Mouse (Mus musculus): ENCODE results near the gene Pdpn. TPM values are rescaled to one million over a fixed set of nuclear protein-coding genes. Genes with fewer than 3 reads are reported as not detected.
"Not testable (repeated sequence)": the region's sequence is repeated elsewhere in the genome, so short reads cannot be mapped to it uniquely, and the experiment has no call there.

The Pdpn gene
- 70.8 and 72.5 TPM in 2 replicates for polyA plus RNA-seq (2015; fragmentation: Nextera tagmentation; extraction: Ambion mirVana)

GRCm38 (mm10) chr4:143299325-143300070 lies at the start of gene Pdpn:
Pdpn (minus strand) TSS chr4:143299564.
- WGBS, result 2% methylated on average over 31 of the region's 31 CpGs
- ATAC-seq, result peak; percentile 47

GRCm38 (mm10) chr4:143348678-143349077 lies 49.3 kb upstream of the Pdpn start:
- 23% methylated on average over 5 of the region's 5 CpGs for WGBS
- H3K36me3 ChIP-seq, result no peaks in the 10 kb centered on the region
- H3K9me3 ChIP-seq, result no peaks in the 10 kb centered on the region
- no peak for ATAC-seq
- peaks cover 55% of the 10 kb centered on the region for H3K27me3 ChIP-seq
- no peak overlapping the region for H3K27ac ChIP-seq
- no peak overlapping the region for H3K9ac ChIP-seq (replicated peaks)
- no peak overlapping the region for H3K4me3 ChIP-seq (replicated peaks)
- peaks cover 16% of the 10 kb centered on the region for H3K4me1 ChIP-seq (replicated peaks)
- no peak overlapping the region for H3K4me2 ChIP-seq (replicated peaks)

More at GRCm38 (mm10) chr4:143299325-143300070, at the start of gene Pdpn:
- 0 out of 2 replicates have a peak, but pooled peaks cover 3% of the 10 kb centered on the region for H3K27me3 ChIP-seq
- no peaks in the 10 kb centered on the region for H3K36me3 ChIP-seq
- H3K27ac ChIP-seq, result peak within 1 kb of the TSS; percentile 65
- peaks cover 60% of the 10 kb centered on the region for H3K4me1 ChIP-seq (replicated peaks)
- no peaks in the 10 kb centered on the region for H3K9me3 ChIP-seq
- H3K9ac ChIP-seq (replicated peaks), result peak within 1 kb of the TSS; percentile 63
- H3K4me2 ChIP-seq (replicated peaks), result peak within 1 kb of the TSS; percentile 62
- H3K4me3 ChIP-seq (replicated peaks), result peak within 1 kb of the TSS; percentile 45

GRCm38 (mm10) chr4:143345491-143345890 lies 46.1 kb upstream of the Pdpn start:
- ATAC-seq; H3K4me2 ChIP-seq (replicated peaks); H3K4me3 ChIP-seq (replicated peaks); H3K27ac ChIP-seq; H3K9ac ChIP-seq (replicated peaks); H3K36me3 ChIP-seq; H3K9me3 ChIP-seq: not testable (repeated sequence)
- Histone ChIP-seq H3K27me3 (peaks cover 33% of the 10 kb centered on the region), H3K4me1 (replicated peaks) (peaks cover 15% of the 10 kb centered on the region)
- WGBS, result 85% methylated on average over 5 of the region's 5 CpGs

GRCm38 (mm10) chr4:143341470-143341869 lies 42.1 kb upstream of the Pdpn start:
- WGBS, result 81% methylated on average over 7 of the region's 7 CpGs
- no peak overlapping the region for H3K4me3 ChIP-seq (replicated peaks)
- H3K9ac ChIP-seq (replicated peaks), result no peak overlapping the region
- H3K9me3 ChIP-seq, result no peaks in the 10 kb centered on the region
- H3K27ac ChIP-seq, result no peak overlapping the region
- no peaks in the 10 kb centered on the region for H3K36me3 ChIP-seq
- no peak overlapping the region for H3K4me2 ChIP-seq (replicated peaks)
- ATAC-seq, result no peak
- H3K4me1 ChIP-seq (replicated peaks), result no peaks in the 10 kb centered on the region
- H3K27me3 ChIP-seq, result no peaks in the 10 kb centered on the region

- Histone ChIP-seq H3K9ac (replicated peaks) (no peak overlapping the region), H3K36me3 (no peaks in the 10 kb centered on the region), H3K27ac (no peak overlapping the region), H3K9me3 (no peaks in the 10 kb centered on the region), H3K4me3 (replicated peaks) (no peak overlapping the region), H3K4me1 (replicated peaks) (no peaks in the 10 kb centered on the region), H3K27me3 (no peaks in the 10 kb centered on the region), H3K4me2 (replicated peaks) (no peak overlapping the region)
- ATAC-seq, result no peak
- 82% methylated on average over 13 of the region's 13 CpGs for WGBS
Observed at GRCm38 (mm10) chr4:143339808-143340207, 40.4 kb upstream of the Pdpn start.

GRCm38 (mm10) chr4:143336096-143336495 lies 36.7 kb upstream of the Pdpn start:
- no peak for ATAC-seq
- Histone ChIP-seq H3K36me3 (no peaks in the 10 kb centered on the region), H3K4me3 (replicated peaks) (no peak overlapping the region), H3K27ac (no peak overlapping the region), H3K4me2 (replicated peaks) (no peak overlapping the region), H3K9me3 (no peaks in the 10 kb centered on the region), H3K9ac (replicated peaks) (no peak overlapping the region), H3K27me3 (no peaks in the 10 kb centered on the region), H3K4me1 (replicated peaks) (no peaks in the 10 kb centered on the region)
- WGBS, result 51% methylated on average over 2 of the region's 2 CpGs

GRCm38 (mm10) chr4:143334995-143335394 lies 35.6 kb upstream of the Pdpn start:
- no peaks in the 10 kb centered on the region for H3K27me3 ChIP-seq
- H3K9ac ChIP-seq (replicated peaks), result no peak overlapping the region
- no peak overlapping the region for H3K4me2 ChIP-seq (replicated peaks)
- H3K4me3 ChIP-seq (replicated peaks), result no peak overlapping the region
- no peak for ATAC-seq
- no peak overlapping the region for H3K27ac ChIP-seq
- no peaks in the 10 kb centered on the region for H3K9me3 ChIP-seq
- no peaks in the 10 kb centered on the region for H3K4me1 ChIP-seq (replicated peaks)
- no peaks in the 10 kb centered on the region for H3K36me3 ChIP-seq
- 91% methylated on average over 17 of the region's 17 CpGs for WGBS

- Histone ChIP-seq H3K9ac (replicated peaks) (no peak overlapping the region), H3K36me3 (no peaks in the 10 kb centered on the region), H3K4me1 (replicated peaks) (no peaks in the 10 kb centered on the region), H3K9me3 (no peaks in the 10 kb centered on the region), H3K27me3 (no peaks in the 10 kb centered on the region), H3K4me3 (replicated peaks) (no peak overlapping the region), H3K4me2 (replicated peaks) (no peak overlapping the region), H3K27ac (no peak overlapping the region)
- ATAC-seq, result no peak
- WGBS, result 60% methylated on average over 5 of the region's 5 CpGs
Observed at GRCm38 (mm10) chr4:143334145-143334544, 34.8 kb upstream of the Pdpn start.

- H3K27me3 ChIP-seq, result no peaks in the 10 kb centered on the region
- 100% methylated on average over 1 of the region's 1 CpGs for WGBS
- H3K9ac ChIP-seq (replicated peaks), result no peak overlapping the region
- no peaks in the 10 kb centered on the region for H3K4me1 ChIP-seq (replicated peaks)
- no peaks in the 10 kb centered on the region for H3K36me3 ChIP-seq
- no peak overlapping the region for H3K4me3 ChIP-seq (replicated peaks)
- no peak overlapping the region for H3K27ac ChIP-seq
- ATAC-seq, result no peak
- no peaks in the 10 kb centered on the region for H3K9me3 ChIP-seq
- H3K4me2 ChIP-seq (replicated peaks), result no peak overlapping the region
Observed at GRCm38 (mm10) chr4:143331787-143332186, 32.4 kb upstream of the Pdpn start.

- H3K9me3 ChIP-seq, result no peaks in the 10 kb centered on the region
- H3K4me1 ChIP-seq (replicated peaks), result no peaks in the 10 kb centered on the region
- H3K4me2 ChIP-seq (replicated peaks), result no peak overlapping the region
- no peaks in the 10 kb centered on the region for H3K36me3 ChIP-seq
- no peaks in the 10 kb centered on the region for H3K27me3 ChIP-seq
- no peak for ATAC-seq
- no peak overlapping the region for H3K4me3 ChIP-seq (replicated peaks)
- WGBS, result 41% methylated on average over 9 of the region's 9 CpGs
- H3K9ac ChIP-seq (replicated peaks), result no peak overlapping the region; the same call in 1 of the 2 replicates
- no peak overlapping the region for H3K27ac ChIP-seq
Observed at GRCm38 (mm10) chr4:143330566-143330965, 31.2 kb upstream of the Pdpn start.

- Histone ChIP-seq H3K9me3 (no peaks in the 10 kb centered on the region), H3K36me3 (no peaks in the 10 kb centered on the region), H3K4me1 (replicated peaks) (peaks cover 12% of the 10 kb centered on the region), H3K4me2 (replicated peaks) (peak overlapping the region; percentile 52), H3K27me3 (no peaks in the 10 kb centered on the region), H3K9ac (replicated peaks) (no peak overlapping the region; the same call in 1 of the 2 replicates), H3K27ac (peak overlapping the region; percentile 61), H3K4me3 (replicated peaks) (peak overlapping the region; percentile 34)
- WGBS, result 3% methylated on average over 10 of the region's 10 CpGs
- ATAC-seq, result peak; percentile 26
Observed at GRCm38 (mm10) chr4:143325625-143325941, 26.2 kb upstream of the Pdpn start.

- H3K27ac ChIP-seq, result peak overlapping the region; percentile 61
- no peaks in the 10 kb centered on the region for H3K9me3 ChIP-seq
- WGBS, result 19% methylated on average over 15 of the region's 15 CpGs
- no peaks in the 10 kb centered on the region for H3K27me3 ChIP-seq
- peak; percentile 72 for ATAC-seq
- H3K36me3 ChIP-seq, result no peaks in the 10 kb centered on the region
- no peak overlapping the region; the same call in 1 of the 2 replicates for H3K9ac ChIP-seq (replicated peaks)
- peak overlapping the region; percentile 34 for H3K4me3 ChIP-seq (replicated peaks)
- H3K4me2 ChIP-seq (replicated peaks), result peak overlapping the region; percentile 52
- peaks cover 12% of the 10 kb centered on the region for H3K4me1 ChIP-seq (replicated peaks)
Observed at GRCm38 (mm10) chr4:143324925-143325624, 25.7 kb upstream of the Pdpn start.
